Mouse (Mus musculus) hindbrain, embryonic 13.5 days (tissue): ENCODE measurements at regions not wholly inside any gene's neighbourhood (a gene's known extent, or its start where the extent isn't known, plus 50 kb on each side); places are given as distances from the start of the nearest gene placed in this dataset.

ENCODE experiments used
- ATAC-seq: fragments of 200-750 bp; cut with Nextera tagmentation; 2 replicates; pipeline ENCODE4 v1.8.0; 2017; ENCODE audit warnings: moderate TSS enrichment; ENCODE audit not compliant: low FRiP score
- H3K27ac ChIP-seq: fragments of 300-500 bp; sonication (generic); 2 replicates; pipeline ENCODE4 v1.5.1; 2015; ENCODE audit warnings: inconsistent platforms, mild to moderate bottlenecking, moderate library complexity
- H3K27me3 ChIP-seq: fragments of 300-500 bp; sonication (generic); 2 replicates; pipeline ENCODE4 v1.6.1; 2015; ENCODE audit warnings: mild to moderate bottlenecking, inconsistent platforms
- H3K36me3 ChIP-seq: fragments of 300-500 bp; sonication (generic); 2 replicates; pipeline ENCODE4 v1.6.1; 2015; ENCODE audit warnings: mild to moderate bottlenecking, inconsistent platforms
- H3K4me1 ChIP-seq: fragments of 300-500 bp; sonication (generic); replicated peaks from 2 replicates; pipeline ENCODE4 v1.6.1; 2015; ENCODE audit warnings: inconsistent platforms
- H3K4me2 ChIP-seq: fragments of 300-500 bp; sonication (generic); 2 replicates; pipeline ENCODE4 v1.6.1; 2015; ENCODE audit warnings: inconsistent platforms, mild to moderate bottlenecking, moderate library complexity
- H3K4me3 ChIP-seq: fragments of 300-500 bp; sonication (generic); 2 replicates; pipeline ENCODE4 v1.5.1; 2015; ENCODE audit warnings: mild to moderate bottlenecking, inconsistent platforms
- H3K9ac ChIP-seq: fragments of 300-500 bp; sonication (generic); 2 replicates; pipeline ENCODE4 v1.6.1; 2015; ENCODE audit warnings: mild to moderate bottlenecking, inconsistent platforms
- H3K9me3 ChIP-seq: fragments of 300-500 bp; sonication (generic); 2 replicates; pipeline ENCODE4 v1.6.1; 2016; ENCODE audit warnings: inconsistent platforms
- WGBS: fragments of 180-500 bp; shearing (Covaris S2); methylation state at CpG from one replicate; pipeline ENCODE4 v1.1.7; 2015; 5-methylcytosine and 5-hydroxymethylcytosine counted together

DNA sequence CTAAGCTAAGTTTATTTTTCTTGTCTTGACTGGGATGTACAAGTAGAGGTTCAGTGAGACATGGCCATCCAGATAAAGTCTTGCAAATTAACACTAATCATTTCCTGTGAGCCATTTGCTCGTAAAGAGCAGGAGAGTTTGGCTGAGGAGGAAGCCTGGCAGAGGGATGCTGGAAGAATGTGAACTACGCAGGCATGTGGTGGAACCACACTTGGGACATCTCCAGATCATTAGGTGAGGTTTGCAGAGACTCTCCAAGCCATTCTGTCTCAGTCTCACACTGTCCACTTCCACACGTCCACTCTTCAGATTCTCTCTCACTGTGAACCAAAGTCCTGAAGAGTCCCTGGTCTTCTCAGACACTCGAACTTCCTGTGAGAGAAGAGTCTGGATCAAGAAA, 256.3 kb downstream of the Dysf start:
- H3K27me3 ChIP-seq: 0 out of 2 replicates have a peak, but pooled peaks cover 4% of the 10 kb centered on the region
- no peak overlapping the region for H3K27ac ChIP-seq
- H3K9ac ChIP-seq: no peak overlapping the region
- H3K4me3 ChIP-seq: no peak overlapping the region
- ATAC-seq: no peak
- WGBS: 91% methylated on average over 4 of the region's 4 CpGs
- H3K4me1 ChIP-seq: no peaks in the 10 kb centered on the region
- H3K4me2 ChIP-seq: no peak overlapping the region
- H3K9me3 ChIP-seq: no peaks in the 10 kb centered on the region
- no peaks in the 10 kb centered on the region for H3K36me3 ChIP-seq

DNA sequence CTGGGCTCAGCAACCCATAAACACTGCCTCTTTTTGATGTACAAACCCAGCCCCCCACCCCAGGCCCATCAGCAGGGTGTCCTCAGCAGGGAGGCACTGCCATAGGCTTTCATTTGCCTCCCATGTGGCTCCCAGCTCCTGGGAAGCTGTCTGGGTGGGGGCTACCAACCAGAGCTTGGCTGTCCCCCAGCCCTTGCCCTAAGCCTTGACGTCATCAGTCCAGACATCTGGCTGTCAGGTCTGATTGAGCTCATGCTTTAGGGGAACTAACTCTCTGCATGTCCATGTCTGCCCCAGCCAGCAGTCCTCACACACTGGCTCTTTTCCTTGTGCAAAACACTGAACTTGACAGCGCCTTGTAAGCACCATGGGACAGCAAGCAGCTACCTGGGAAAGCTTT, 255.3 kb downstream of the Dysf start:
- Histone ChIP-seq H3K9ac (no peak overlapping the region), H3K4me3 (no peak overlapping the region), H3K4me2 (no peak overlapping the region), H3K9me3 (no peaks in the 10 kb centered on the region), H3K27ac (no peak overlapping the region), H3K4me1 (no peaks in the 10 kb centered on the region), H3K27me3 (0 out of 2 replicates have a peak, but pooled peaks cover 4% of the 10 kb centered on the region), H3K36me3 (no peaks in the 10 kb centered on the region)
- no peak for ATAC-seq
- WGBS: 58% methylated on average over 2 of the region's 2 CpGs

DNA sequence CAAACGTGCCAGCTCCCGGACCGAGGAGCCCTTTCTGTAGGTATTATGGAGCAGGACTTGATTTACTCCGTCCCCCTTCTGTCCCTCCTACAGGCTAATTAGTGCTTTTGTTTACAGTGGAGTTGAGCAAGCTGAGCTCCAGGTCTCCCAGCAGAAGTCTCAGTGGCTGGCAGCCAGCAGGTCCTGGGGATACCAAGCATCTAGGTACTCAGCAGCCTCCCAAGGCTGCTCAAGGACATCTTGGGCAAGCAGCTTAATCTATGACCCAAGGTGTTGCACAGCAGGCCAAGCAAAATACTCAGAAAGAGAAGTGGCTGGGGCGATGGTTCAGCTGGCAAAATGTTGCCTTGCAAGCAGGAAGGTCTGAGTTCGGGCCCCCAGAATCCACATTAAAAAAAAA, 254.4 kb downstream of the Dysf start:
- no peak overlapping the region for H3K9ac ChIP-seq
- no peak overlapping the region for H3K4me2 ChIP-seq
- H3K27me3 ChIP-seq: 0 out of 2 replicates have a peak, but pooled peaks cover 4% of the 10 kb centered on the region
- no peak overlapping the region for H3K27ac ChIP-seq
- no peaks in the 10 kb centered on the region for H3K9me3 ChIP-seq
- H3K4me3 ChIP-seq: no peak overlapping the region
- no peaks in the 10 kb centered on the region for H3K4me1 ChIP-seq
- 56% methylated on average over 6 of the region's 6 CpGs for WGBS
- no peaks in the 10 kb centered on the region for H3K36me3 ChIP-seq
- no peak for ATAC-seq

DNA sequence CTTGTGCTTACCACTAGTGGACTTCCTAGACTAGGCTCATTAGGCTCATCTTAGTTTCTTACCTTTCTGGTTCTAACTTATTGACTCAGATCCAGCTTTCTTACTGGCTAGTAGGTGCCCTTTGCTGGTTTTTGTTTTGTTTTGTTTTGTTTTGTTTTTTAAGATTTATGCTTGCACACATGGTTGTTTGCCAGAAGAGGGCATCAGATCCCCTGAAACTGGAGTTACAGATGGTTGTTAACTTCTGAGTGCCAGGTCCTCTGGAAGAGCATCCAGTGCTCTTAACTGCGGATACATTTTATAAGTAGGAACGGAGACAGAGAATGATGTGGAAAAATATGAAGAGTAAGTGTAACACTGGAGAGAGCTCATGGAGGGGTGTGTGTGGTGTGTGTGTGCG, 253.1 kb downstream of the Dysf start:
- Histone ChIP-seq H3K27me3 (peaks cover 4% of the 10 kb centered on the region; the same call in 1 of the 2 replicates), H3K27ac (no peak overlapping the region), H3K9ac (no peak overlapping the region), H3K4me3 (no peak overlapping the region), H3K9me3 (no peaks in the 10 kb centered on the region), H3K4me1 (no peaks in the 10 kb centered on the region), H3K4me2 (no peak overlapping the region), H3K36me3 (no peaks in the 10 kb centered on the region)
- ATAC-seq: no peak
- 90% methylated on average over 3 of the region's 3 CpGs for WGBS
